Mouse (Mus musculus) heart, postnatal 14 days (tissue): ENCODE results near the gene Olfr1221. TPM values are rescaled to one million over a fixed set of nuclear protein-coding genes. Genes with fewer than 3 reads are reported as not detected.
"Not testable (repeated sequence)": the region's sequence is repeated elsewhere in the genome, so short reads cannot be mapped to it uniquely, and the experiment has no call there.

ENCODE experiments used
- DNase-seq, 2 experiments: peaks; one replicate each; pipeline ENCODE4 v3.0.0; 2021 to 2022
- intact Hi-C: fragments of 180-260 bp; cut with DNase I; formaldehyde crosslinking; loops from one replicate; pipeline ENCODE4 v1.15.1; 2025
- long read RNA-seq, 2 experiments: library from polyadenylated mRNA; stranded (forward); transcript quantifications; one replicate each; pipeline ENCODE4 v2.0.0; 2021
- total RNA-seq, 2 experiments: library from RNA; stranded (reverse); gene quantifications; 2 replicates each; pipeline ENCODE4 v1.2.3; 2021

Gene Olfr1221
- total RNA-seq: not detected
- long read RNA-seq, experiment 1: 0 reads
- long read RNA-seq, experiment 2: 0 reads

- intact Hi-C loops: no loop called here
Measured at GRCm38 (mm10) chr2:89117183-89117582, at the start of gene Olfr1221. TSS of gene Olfr1221 (minus strand) at chr2:89117283.

GRCm38 (mm10) chr2:89164711-89165110 lies 47.6 kb upstream of the Olfr1221 start:
- intact Hi-C loops, DNase-seq: not testable (repeated sequence)

More at GRCm38 (mm10) chr2:89117183-89117582, at the start of gene Olfr1221:
- DNase-seq: no peak

DNA sequence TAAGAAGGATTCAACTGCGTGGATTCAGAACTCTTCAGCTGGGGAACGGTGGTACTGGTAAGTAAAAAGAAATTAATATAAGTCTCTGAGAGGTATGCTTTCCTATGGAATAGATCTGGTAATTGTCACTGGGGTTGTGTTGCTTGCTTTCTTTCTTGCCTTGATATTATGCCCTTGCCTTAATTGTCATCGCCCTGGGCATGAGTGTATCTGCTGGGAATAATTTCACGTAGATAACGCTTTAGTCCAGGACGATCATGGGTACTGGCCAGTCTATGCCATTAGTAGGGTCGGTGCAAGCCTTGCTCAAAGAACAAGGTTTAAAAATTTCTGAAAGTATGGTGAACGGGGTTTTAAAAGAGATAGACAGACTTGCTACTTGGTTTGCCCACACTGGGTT lies 46.9 kb upstream of the Olfr1221 start, which contains the start of gene Olfr1224-ps1:
Gene Olfr1224-ps1, minus strand, starts transcription at position 101 of the 400 bp plus-strand sequence.
- DNase-seq, intact Hi-C loops: not testable (repeated sequence)

GRCm38 (mm10) chr2:89151460-89151859 lies 34.4 kb upstream of the Olfr1221 start, which contains the start of gene Olfr1223:
TSS of gene Olfr1223 (minus strand) at chr2:89151560.
- no peak for DNase-seq
- intact Hi-C loops: no loop called here

DNA sequence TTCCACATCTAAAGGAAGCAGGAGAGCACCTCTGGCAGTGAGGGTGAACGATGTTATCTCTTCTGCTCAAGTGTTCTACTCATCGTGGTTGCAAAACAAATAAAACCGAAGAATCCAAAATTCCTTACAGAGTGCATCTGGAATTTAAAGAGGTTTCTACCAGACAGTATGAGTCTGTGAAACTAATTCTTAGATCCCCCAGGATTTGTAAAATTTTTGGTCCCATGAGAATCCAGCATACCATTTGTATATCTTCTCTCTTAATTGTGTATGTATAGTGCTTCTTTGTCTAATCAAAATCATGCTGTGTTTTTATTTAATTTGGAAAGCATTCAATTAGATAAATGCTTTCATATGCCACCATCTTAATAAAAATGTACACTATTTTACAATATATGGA lies 15.9 kb upstream of the Olfr1221 start, which contains the start of gene Olfr1222:
Gene Olfr1222, minus strand, starts transcription at position 101 of the 400 bp plus-strand sequence.
- no peak for DNase-seq
- intact Hi-C loops: no loop called here

DNA sequence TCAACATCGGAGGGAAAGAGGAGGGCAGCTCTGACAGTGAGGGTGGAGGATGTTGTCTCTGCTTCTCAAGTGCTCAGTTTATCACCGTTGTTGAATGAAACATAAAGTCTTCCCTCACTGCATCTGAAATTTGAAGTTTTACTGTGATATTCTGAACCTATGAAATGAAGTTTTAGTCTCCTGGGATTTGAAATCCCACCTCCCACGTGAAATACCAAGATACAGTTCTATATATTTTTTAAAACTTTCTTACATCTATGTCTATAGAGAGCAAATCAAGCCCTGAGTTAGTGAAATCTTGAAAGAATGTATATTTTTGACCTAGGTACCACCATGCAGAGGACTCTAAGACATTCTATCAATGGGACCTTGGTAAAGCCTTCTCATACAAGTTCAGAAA lies 10.3 kb downstream of the Olfr1221 start, which contains the start of gene Olfr1220:
Gene Olfr1220, minus strand, starts transcription at position 101 of the 400 bp plus-strand sequence.
- no peak for DNase-seq
- intact Hi-C loops: no loop called here

- intact Hi-C loops: no loop called here
- DNase-seq: no peak
Measured at GRCm38 (mm10) chr2:89105651-89106050, 11.4 kb downstream of the Olfr1221 start.

GRCm38 (mm10) chr2:89093848-89094247 lies 23.2 kb downstream of the Olfr1221 start:
- intact Hi-C loops: no loop called here

DNA sequence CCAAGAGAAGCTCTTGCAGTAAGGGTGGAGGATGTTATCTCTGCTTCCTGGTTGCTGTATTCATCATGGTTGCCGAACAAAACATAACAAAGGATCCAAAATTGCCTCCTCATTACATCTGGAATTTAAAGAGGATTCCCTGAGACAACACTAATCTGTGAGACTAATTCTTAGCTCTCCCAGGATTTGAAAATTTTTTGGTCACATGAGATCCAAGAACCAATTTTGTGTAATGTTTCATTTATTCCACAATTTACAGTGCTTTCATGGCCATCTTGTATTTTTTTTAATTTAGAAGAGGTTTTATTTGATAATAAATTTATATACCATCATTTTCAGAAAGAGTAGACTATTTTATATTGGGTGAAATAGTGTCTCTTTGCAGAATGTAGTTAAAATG lies 33.7 kb downstream of the Olfr1221 start, which contains the start of gene Olfr1219:
Gene Olfr1219, minus strand, starts transcription at position 101 of the 400 bp plus-strand sequence.
- no peak for DNase-seq
- intact Hi-C loops: no loop called here

More at GRCm38 (mm10) chr2:89093848-89094247, 23.2 kb downstream of the Olfr1221 start:
- DNase-seq: no peak

- DNase-seq: no peak
- intact Hi-C loops: no loop called here
Measured at GRCm38 (mm10) chr2:89081487-89081886, 35.6 kb downstream of the Olfr1221 start.

GRCm38 (mm10) chr2:89061087-89061486 lies 56.0 kb downstream of the Olfr1221 start, which contains the start of gene Olfr1218:
TSS of gene Olfr1218 (minus strand) at chr2:89061187.
- intact Hi-C loops: no loop called here
- no peak for DNase-seq

Other genes starting within 250 kb of the Olfr1221 start
- gene Olfr1208, start 215.0 kb downstream of the Olfr1221 start, total RNA-seq: not detected
- not detected for gene Olfr1209, start 202.1 kb downstream of the Olfr1221 start, total RNA-seq
- gene Olfr1211, start 179.2 kb downstream of the Olfr1221 start, total RNA-seq: not detected
- not detected for gene Olfr1212, start 163.3 kb downstream of the Olfr1221 start, total RNA-seq
- not detected for gene Gm13762, start 137.0 kb downstream of the Olfr1221 start, total RNA-seq
- gene Olfr1214, start 124.6 kb downstream of the Olfr1221 start, total RNA-seq: not detected
- gene Olfr1215, start 110.3 kb downstream of the Olfr1221 start, total RNA-seq: not detected
- not detected for gene Olfr1216, start 98.9 kb downstream of the Olfr1221 start, total RNA-seq
- not detected for gene Olfr1217, start 85.2 kb downstream of the Olfr1221 start, total RNA-seq
- gene Olfr1218, start 56.1 kb downstream of the Olfr1221 start, total RNA-seq: not detected
- not detected for gene Olfr1219, start 33.8 kb downstream of the Olfr1221 start, total RNA-seq
- gene Olfr1220, start 10.4 kb downstream of the Olfr1221 start, total RNA-seq: not detected
- gene Olfr1222, start 15.8 kb upstream of the Olfr1221 start, total RNA-seq: not detected
- gene Olfr1223, start 34.3 kb upstream of the Olfr1221 start, total RNA-seq: not detected
- not detected for gene Olfr1224-ps1, start 46.8 kb upstream of the Olfr1221 start, total RNA-seq
- gene Olfr1225, start 57.4 kb upstream of the Olfr1221 start, total RNA-seq: not detected
- gene Olfr1226, start 82.8 kb upstream of the Olfr1221 start, total RNA-seq: not detected
- gene Olfr1228, start 136.8 kb upstream of the Olfr1221 start, total RNA-seq: not detected
- gene Olfr1229, start 170.7 kb upstream of the Olfr1221 start, total RNA-seq: not detected
- not detected for gene Olfr1230, start 180.0 kb upstream of the Olfr1221 start, total RNA-seq
- not detected for gene Olfr1231, start 189.8 kb upstream of the Olfr1221 start, total RNA-seq
- not detected for gene Olfr1232, start 212.4 kb upstream of the Olfr1221 start, total RNA-seq
- gene Olfr1233, start 225.1 kb upstream of the Olfr1221 start, total RNA-seq: not detected
- gene Olfr1234, start 247.6 kb upstream of the Olfr1221 start, total RNA-seq: not detected